Mouse (Mus musculus): ENCODE measurements around the gene Snupn. TPM values are rescaled to one million over a fixed set of nuclear protein-coding genes. Genes with fewer than 3 reads are reported as not detected.
A peak's percentile ranks its signal among the peaks of the same experiment; 100 is the strongest.
"Not testable (repeated sequence)": the region's sequence is repeated elsewhere in the genome, so short reads cannot be mapped to it uniquely, and the experiment has no call there.

Gene Snupn
- total RNA-seq (2021) (10 to 100 TPM in 1 of 2 experiments, 1 to 10 TPM in 1; 9.3 to 10.2 TPM), polyA plus RNA-seq (2012; rRNA removed) (5.7 and 9.5 TPM in 2 replicates)
- long read RNA-seq, transcript Snupn-201 (9 exons, 1,391 nt): major isoform, 10 of 13 reads
- long read RNA-seq, partial matches to known transcripts: 2 of 13 reads
- long read RNA-seq, other reads (novel, unspliced or antisense): 1 of 13 reads

DNA sequence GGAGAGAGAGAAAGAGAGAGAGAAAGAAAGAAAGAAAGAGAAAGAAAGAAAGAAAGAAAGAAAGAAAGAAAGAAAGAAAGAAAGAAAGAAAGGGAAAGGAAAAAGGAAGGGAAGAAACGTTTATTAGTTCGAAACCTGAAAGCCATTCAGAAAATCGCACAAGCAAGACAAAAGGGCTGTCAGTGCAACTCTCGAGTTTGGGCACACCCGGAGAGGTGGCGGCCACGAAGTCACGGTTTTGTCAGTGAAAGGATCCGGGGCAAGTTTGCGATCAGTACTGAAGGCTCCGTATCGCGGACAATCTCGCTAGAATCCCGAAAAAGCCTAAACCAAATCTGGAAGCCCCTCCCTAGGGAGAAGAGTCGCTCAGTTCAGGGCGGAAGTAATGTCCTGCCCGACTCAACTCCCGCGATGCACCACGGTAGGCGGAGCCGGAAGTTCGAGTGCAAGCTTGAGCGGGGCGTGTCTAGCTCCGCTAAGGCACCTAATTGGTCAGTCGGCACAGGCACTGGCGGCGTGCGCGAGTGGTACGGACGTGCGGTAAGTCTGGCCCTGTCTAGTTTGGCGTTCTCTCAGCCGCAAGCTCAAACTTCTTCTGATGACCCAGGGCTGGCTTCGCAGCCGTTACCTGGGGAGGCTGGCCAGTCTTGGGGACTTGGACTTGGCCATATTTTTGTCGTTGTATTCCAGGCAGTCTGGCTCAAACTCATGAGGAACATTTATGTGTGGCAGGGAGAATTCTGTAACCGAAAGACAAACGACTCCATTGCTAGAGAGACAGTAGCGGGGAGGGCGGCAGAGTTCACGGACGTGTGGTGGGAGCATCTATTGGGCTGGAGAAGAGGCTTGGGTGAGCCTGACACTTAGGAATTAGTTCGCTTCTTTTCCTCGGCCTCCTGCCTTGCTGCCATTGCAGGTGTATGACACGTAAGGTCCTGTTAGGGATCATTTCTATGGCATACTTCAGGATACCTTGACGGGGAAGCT lies at the start of gene Snupn:
TSS of gene Snupn (plus strand) at position 465 of the 987 bp plus-strand sequence.
- H3K36me3 ChIP-seq (ENCODE audit: control insufficient read depth, insufficient read depth, low read length): no peaks in the 10 kb centered on the region
- H3K4me3 ChIP-seq: peak within 1 kb of the TSS; percentile 65
- TF ChIP-seq POLR2A (IDR thresholded peaks at IDR 0.05; ENCODE audit: insufficient read depth, low read depth, low read length) (peak; percentile 96), CTCF (IDR thresholded peaks at IDR 0.05) (no peak), EP300 (IDR thresholded peaks at IDR 0.05; ENCODE audit: insufficient read depth, low read depth, low read length) (peak; percentile 78)
- H3K4me1 ChIP-seq (ENCODE audit: control insufficient read depth, insufficient read depth, low read length): peaks cover 1% of the 10 kb centered on the region
- peak within 1 kb of the TSS; percentile 78 for H3K9ac ChIP-seq (ENCODE audit: low read depth, low read length)
- H3K79me2 ChIP-seq (replicated peaks; ENCODE audit: control insufficient read depth, insufficient read depth, low read length): no peaks in the 10 kb centered on the region
- DNase-seq: peak; percentile 98 to 99
- WGBS: under 1% methylated on average over 50 of the region's 50 CpGs
- peak within 1 kb of the TSS; percentile 90 for H3K27ac ChIP-seq
- intact Hi-C loops (cut with DNase I): loop anchor here (1.0 to 5.0 kb wide), 4 partner anchors 13 to 122 kb away; partner anchors contain the start of genes Imp3, Ptpn9 and Sin3a
- no peaks in the 10 kb centered on the region for H3K27me3 ChIP-seq (ENCODE audit: control insufficient read depth, insufficient read depth, low read length)

DNA sequence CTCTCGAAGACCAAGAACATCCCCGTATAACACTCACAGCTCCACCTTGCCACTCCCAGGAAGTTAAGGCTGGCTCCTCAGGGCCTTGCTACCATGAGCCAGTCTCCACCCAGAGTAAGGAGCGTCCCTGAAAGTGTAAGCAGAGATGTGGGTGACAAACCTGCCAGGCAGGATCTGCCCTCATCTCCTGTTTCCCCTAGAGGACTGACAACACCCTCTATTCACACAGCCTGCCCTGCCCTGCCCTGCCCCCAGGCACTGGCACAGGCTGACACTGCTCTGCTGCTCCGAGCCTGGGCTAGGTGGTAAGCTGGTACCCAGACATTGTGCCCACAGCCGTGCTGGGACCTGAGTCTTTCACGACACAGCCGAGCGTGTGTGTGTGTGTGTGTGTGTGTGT lies 49.5 kb upstream of the Snupn start:
- intact Hi-C loops (cut with DNase I): no loop called here
- TF ChIP-seq EP300 (IDR thresholded peaks at IDR 0.05; ENCODE audit: insufficient read depth, low read depth, low read length) (no peak), POLR2A (IDR thresholded peaks at IDR 0.05; ENCODE audit: insufficient read depth, low read depth, low read length) (no peak)
- peaks cover 4% of the 10 kb centered on the region for H3K4me1 ChIP-seq (ENCODE audit: control insufficient read depth, insufficient read depth, low read length)
- no peak overlapping the region for H3K9ac ChIP-seq (ENCODE audit: low read depth, low read length)
- H3K36me3 ChIP-seq (ENCODE audit: control insufficient read depth, insufficient read depth, low read length): no peaks in the 10 kb centered on the region
- no peaks in the 10 kb centered on the region for H3K27me3 ChIP-seq (ENCODE audit: control insufficient read depth, insufficient read depth, low read length)
- DNase-seq: no peak
- H3K4me3 ChIP-seq: no peak overlapping the region
- H3K79me2 ChIP-seq (replicated peaks; ENCODE audit: control insufficient read depth, insufficient read depth, low read length): no peaks in the 10 kb centered on the region
- 43% methylated on average over 8 of the region's 8 CpGs for WGBS
- H3K27ac ChIP-seq: no peak overlapping the region

DNA sequence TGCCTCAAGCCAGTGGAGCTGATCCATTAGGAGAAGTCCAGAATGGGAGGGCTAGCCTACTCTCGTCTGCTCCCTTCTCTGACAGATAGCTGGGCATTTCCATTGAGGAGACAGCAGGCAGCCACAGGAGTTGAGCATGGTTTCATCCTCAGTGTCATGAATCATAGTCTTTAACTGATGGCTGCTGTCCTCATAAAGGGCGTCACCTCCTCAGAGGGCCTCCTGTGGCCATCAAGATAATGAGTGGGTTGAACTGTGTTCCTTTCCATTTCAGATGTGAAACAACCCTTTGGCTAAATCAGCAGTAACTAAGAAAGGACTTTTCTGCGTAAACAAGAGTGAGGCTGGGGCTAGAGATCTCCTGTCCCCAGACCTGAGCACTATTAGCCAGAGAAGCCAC lies 47.0 kb upstream of the Snupn start:
- 90% methylated on average over 3 of the region's 3 CpGs for WGBS
- no peak for DNase-seq
- no peaks in the 10 kb centered on the region for H3K79me2 ChIP-seq (replicated peaks; ENCODE audit: control insufficient read depth, insufficient read depth, low read length)
- intact Hi-C loops (cut with DNase I): no loop called here
- peaks cover 4% of the 10 kb centered on the region for H3K4me1 ChIP-seq (ENCODE audit: control insufficient read depth, insufficient read depth, low read length)
- H3K36me3 ChIP-seq (ENCODE audit: control insufficient read depth, insufficient read depth, low read length): no peaks in the 10 kb centered on the region
- H3K9ac ChIP-seq (ENCODE audit: low read depth, low read length): no peak overlapping the region
- H3K4me3 ChIP-seq: no peak overlapping the region
- no peak for TF ChIP-seq POLR2A (IDR thresholded peaks at IDR 0.05; ENCODE audit: insufficient read depth, low read depth, low read length)
- no peak for TF ChIP-seq CTCF (IDR thresholded peaks at IDR 0.05)
- no peak for TF ChIP-seq EP300 (IDR thresholded peaks at IDR 0.05; ENCODE audit: insufficient read depth, low read depth, low read length)
- no peaks in the 10 kb centered on the region for H3K27me3 ChIP-seq (ENCODE audit: control insufficient read depth, insufficient read depth, low read length)
- no peak overlapping the region for H3K27ac ChIP-seq

DNA sequence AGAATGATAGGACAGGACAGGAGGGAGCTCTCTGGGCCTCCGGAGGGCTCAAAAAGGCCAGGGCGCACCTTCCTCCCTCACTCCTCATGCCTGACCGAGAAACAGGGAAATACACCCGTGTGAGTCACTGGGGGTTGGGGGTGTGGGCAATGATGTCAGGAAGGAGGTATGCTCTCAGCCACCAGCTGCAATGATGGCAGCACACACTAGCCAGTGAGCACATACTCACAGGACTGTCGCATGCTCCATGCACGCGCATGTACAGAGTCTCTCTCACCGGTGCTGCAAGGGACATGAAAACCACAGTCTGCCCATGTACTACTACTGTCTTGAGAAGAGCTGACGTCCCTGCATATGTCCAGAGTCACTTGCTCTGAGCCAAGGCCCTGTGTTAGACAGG lies 43.1 kb upstream of the Snupn start:
- no peak overlapping the region for H3K9ac ChIP-seq (ENCODE audit: low read depth, low read length)
- H3K27ac ChIP-seq: no peak overlapping the region
- H3K36me3 ChIP-seq (ENCODE audit: control insufficient read depth, insufficient read depth, low read length): no peaks in the 10 kb centered on the region
- 58% methylated on average over 9 of the region's 9 CpGs for WGBS
- no peak overlapping the region for H3K4me3 ChIP-seq
- H3K4me1 ChIP-seq (ENCODE audit: control insufficient read depth, insufficient read depth, low read length): no peaks in the 10 kb centered on the region
- intact Hi-C loops (cut with DNase I): no loop called here
- no peaks in the 10 kb centered on the region for H3K27me3 ChIP-seq (ENCODE audit: control insufficient read depth, insufficient read depth, low read length)
- DNase-seq: peak in 1 of 2 experiments; percentile 23
- H3K79me2 ChIP-seq (replicated peaks; ENCODE audit: control insufficient read depth, insufficient read depth, low read length): no peaks in the 10 kb centered on the region
- TF ChIP-seq CTCF (IDR thresholded peaks at IDR 0.05) (no peak), EP300 (IDR thresholded peaks at IDR 0.05; ENCODE audit: insufficient read depth, low read depth, low read length) (no peak), POLR2A (IDR thresholded peaks at IDR 0.05; ENCODE audit: insufficient read depth, low read depth, low read length) (no peak)

DNA sequence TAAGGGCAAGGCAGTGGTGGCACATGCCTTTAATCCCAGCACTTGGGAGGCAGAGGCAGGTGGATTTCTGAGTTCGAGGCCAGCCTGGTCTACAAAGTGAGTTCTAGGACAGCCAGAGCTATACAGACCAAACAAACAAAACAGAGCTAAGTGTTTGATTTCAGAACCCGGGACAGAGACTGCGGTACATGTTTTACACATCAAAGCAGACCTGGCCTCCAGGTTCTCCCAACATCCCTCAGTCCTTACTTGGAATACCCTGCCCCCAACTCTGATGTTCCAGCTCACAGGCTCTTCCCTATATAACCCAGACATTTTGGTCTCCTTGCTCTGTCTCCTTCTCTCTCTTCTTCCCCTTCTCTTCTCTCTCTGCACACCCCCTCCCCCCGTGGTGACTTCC lies 40.7 kb upstream of the Snupn start:
- DNase-seq; intact Hi-C loops (cut with DNase I); H3K27me3 ChIP-seq (ENCODE audit: control insufficient read depth, insufficient read depth, low read length); H3K4me1 ChIP-seq (ENCODE audit: control insufficient read depth, insufficient read depth, low read length); H3K9ac ChIP-seq (ENCODE audit: low read depth, low read length); H3K27ac ChIP-seq; H3K36me3 ChIP-seq (ENCODE audit: control insufficient read depth, insufficient read depth, low read length); H3K4me3 ChIP-seq; H3K79me2 ChIP-seq (replicated peaks; ENCODE audit: control insufficient read depth, insufficient read depth, low read length): not testable (repeated sequence)
- WGBS: 45% methylated on average over 4 of the region's 4 CpGs

DNA sequence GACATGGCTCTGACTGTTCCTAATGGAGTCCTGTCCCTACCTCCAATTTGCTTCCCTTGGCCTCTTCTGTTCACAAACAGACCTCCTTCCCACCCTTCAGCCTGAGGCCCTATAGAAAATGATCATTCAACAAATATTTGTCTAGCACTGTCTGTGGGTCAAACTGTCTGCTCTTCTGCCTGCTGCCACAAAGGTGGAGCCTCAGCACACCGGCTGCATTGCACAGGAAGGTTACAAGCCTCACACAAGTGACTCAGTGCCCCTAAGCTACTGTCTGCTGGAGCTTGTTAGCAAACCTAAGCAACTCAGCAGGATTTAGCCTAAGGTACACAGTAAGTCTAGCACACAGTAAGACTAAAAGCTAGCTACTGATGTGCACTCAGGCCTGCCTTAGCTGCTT lies 39.7 kb upstream of the Snupn start:
- Histone ChIP-seq H3K9ac (ENCODE audit: low read depth, low read length) (no peak overlapping the region), H3K79me2 (replicated peaks; ENCODE audit: control insufficient read depth, insufficient read depth, low read length) (no peaks in the 10 kb centered on the region), H3K36me3 (ENCODE audit: control insufficient read depth, insufficient read depth, low read length) (peaks cover under 1% of the 10 kb centered on the region; the same call in 1 of the 2 replicates), H3K4me1 (ENCODE audit: control insufficient read depth, insufficient read depth, low read length) (peaks cover 5% of the 10 kb centered on the region), H3K4me3 (no peak overlapping the region), H3K27ac (no peak overlapping the region), H3K27me3 (ENCODE audit: control insufficient read depth, insufficient read depth, low read length) (no peaks in the 10 kb centered on the region)
- 50% methylated on average over 1 of the region's 1 CpGs for WGBS
- no peak for DNase-seq
- intact Hi-C loops (cut with DNase I): no loop called here
- TF ChIP-seq POLR2A (IDR thresholded peaks at IDR 0.05; ENCODE audit: insufficient read depth, low read depth, low read length) (no peak), CTCF (IDR thresholded peaks at IDR 0.05) (no peak), EP300 (IDR thresholded peaks at IDR 0.05; ENCODE audit: insufficient read depth, low read depth, low read length) (no peak)
